Mouse (Mus musculus): Measurements from ENCODE around the gene Adarb1. TPM values are rescaled to one million over a fixed set of nuclear protein-coding genes. Genes with fewer than 3 reads are reported as not detected.

Adarb1 gene
- polyA plus RNA-seq, 1 experiment = 11.5 TPM

- Histone ChIP-seq H3K4me3 (ENCODE audit: insufficient read depth, low read length) (no peak overlapping the region), H3K27ac (ENCODE audit: insufficient read depth, low read length) (no peak overlapping the region), H3K4me1 (ENCODE audit: control insufficient read depth, insufficient read depth, low read length) (0 out of 2 replicates have a peak, but pooled peaks cover under 1% of the 10 kb centered on the region)
- no peak for TF ChIP-seq CTCF (IDR thresholded peaks at IDR 0.05; ENCODE audit: borderline replicate concordance, insufficient read depth, low read length)
- TF ChIP-seq POLR2A (IDR thresholded peaks at IDR 0.05; ENCODE audit: low read depth, low read length) = no peak
Observed at GRCm38 (mm10) chr10:77439026-77439425, 21.0 kb upstream of the Adarb1 start.

DNA sequence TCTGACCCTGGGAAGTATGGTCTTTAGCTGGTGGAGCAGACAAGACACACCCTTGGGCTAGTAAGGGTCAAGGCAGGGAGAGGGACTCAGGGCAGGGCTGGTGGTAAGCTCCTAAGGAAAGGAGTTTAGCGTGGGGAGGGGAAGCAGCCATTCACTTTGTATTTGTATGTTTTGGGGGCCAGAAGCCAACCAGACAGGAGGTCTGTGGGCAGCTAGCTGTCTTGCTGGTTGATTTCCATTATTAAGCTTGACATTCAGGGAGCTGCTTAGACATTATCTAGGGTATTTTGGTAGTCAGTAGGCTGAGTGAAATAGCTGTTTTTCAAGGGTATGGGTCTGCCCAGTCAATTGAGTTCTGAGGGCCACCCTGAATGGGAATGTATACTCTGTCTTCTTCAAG, 20.0 kb upstream of the Adarb1 start:
- Histone ChIP-seq H3K4me3 (ENCODE audit: insufficient read depth, low read length) (no peak overlapping the region), H3K4me1 (ENCODE audit: control insufficient read depth, insufficient read depth, low read length) (0 out of 2 replicates have a peak, but pooled peaks cover 3% of the 10 kb centered on the region), H3K27ac (ENCODE audit: insufficient read depth, low read length) (no peak overlapping the region)
- TF ChIP-seq CTCF (IDR thresholded peaks at IDR 0.05; ENCODE audit: borderline replicate concordance, insufficient read depth, low read length) = no peak
- TF ChIP-seq POLR2A (IDR thresholded peaks at IDR 0.05; ENCODE audit: low read depth, low read length) = no peak

DNA sequence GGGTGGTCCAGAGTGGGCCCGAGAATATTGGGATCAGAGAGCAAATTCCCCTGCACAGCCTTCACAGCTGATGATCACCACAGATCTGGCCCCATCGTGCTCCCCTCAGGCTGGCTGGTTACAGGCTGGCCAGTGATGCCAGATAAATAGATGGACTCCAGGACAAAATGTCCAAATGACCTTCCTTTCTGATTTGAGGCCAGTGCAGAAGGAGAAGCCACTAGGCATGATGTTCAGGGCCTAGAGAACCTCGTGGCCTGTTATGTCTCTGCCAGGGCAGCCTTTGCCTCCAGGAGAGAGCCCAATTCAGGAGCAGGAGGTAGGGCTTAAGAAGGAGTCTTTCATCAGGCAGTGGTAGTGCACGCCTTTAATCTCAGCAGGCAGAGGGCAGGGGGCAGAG, 17.3 kb upstream of the Adarb1 start:
- Histone ChIP-seq H3K27ac (ENCODE audit: insufficient read depth, low read length) (no peak overlapping the region), H3K4me1 (ENCODE audit: control insufficient read depth, insufficient read depth, low read length) (0 out of 2 replicates have a peak, but pooled peaks cover 3% of the 10 kb centered on the region), H3K4me3 (ENCODE audit: insufficient read depth, low read length) (no peak overlapping the region)
- no peak for TF ChIP-seq POLR2A (IDR thresholded peaks at IDR 0.05; ENCODE audit: low read depth, low read length)
- no peak for TF ChIP-seq CTCF (IDR thresholded peaks at IDR 0.05; ENCODE audit: borderline replicate concordance, insufficient read depth, low read length)

- H3K4me1 ChIP-seq (ENCODE audit: control insufficient read depth, insufficient read depth, low read length) = 0 out of 2 replicates have a peak, but pooled peaks cover 3% of the 10 kb centered on the region
- peak overlapping the region; percentile 59 for H3K27ac ChIP-seq (ENCODE audit: insufficient read depth, low read length)
- no peak overlapping the region for H3K4me3 ChIP-seq (ENCODE audit: insufficient read depth, low read length)
- TF ChIP-seq POLR2A (IDR thresholded peaks at IDR 0.05; ENCODE audit: low read depth, low read length) (no peak), CTCF (IDR thresholded peaks at IDR 0.05; ENCODE audit: borderline replicate concordance, insufficient read depth, low read length) (no peak)
Observed at GRCm38 (mm10) chr10:77434457-77435151, 16.5 kb upstream of the Adarb1 start.

- Histone ChIP-seq H3K4me3 (ENCODE audit: insufficient read depth, low read length) (no peak overlapping the region), H3K4me1 (ENCODE audit: control insufficient read depth, insufficient read depth, low read length) (0 out of 2 replicates have a peak, but pooled peaks cover 3% of the 10 kb centered on the region), H3K27ac (ENCODE audit: insufficient read depth, low read length) (peak overlapping the region; percentile 59)
- TF ChIP-seq POLR2A (IDR thresholded peaks at IDR 0.05; ENCODE audit: low read depth, low read length) = no peak
Observed at GRCm38 (mm10) chr10:77434076-77434456, 16.0 kb upstream of the Adarb1 start.

GRCm38 (mm10) chr10:77430771-77431170, 12.7 kb upstream of the Adarb1 start:
- no peak overlapping the region for H3K4me3 ChIP-seq (ENCODE audit: insufficient read depth, low read length)
- TF ChIP-seq POLR2A (IDR thresholded peaks at IDR 0.05; ENCODE audit: low read depth, low read length) (no peak), CTCF (IDR thresholded peaks at IDR 0.05; ENCODE audit: borderline replicate concordance, insufficient read depth, low read length) (no peak)
- H3K27ac ChIP-seq (ENCODE audit: insufficient read depth, low read length) = peak overlapping the region; percentile 27; the same call in 1 of the 2 replicates
- peaks cover 8% of the 10 kb centered on the region for H3K4me1 ChIP-seq (ENCODE audit: control insufficient read depth, insufficient read depth, low read length)

- Histone ChIP-seq H3K4me1 (ENCODE audit: control insufficient read depth, insufficient read depth, low read length) (peaks cover 8% of the 10 kb centered on the region), H3K27ac (ENCODE audit: insufficient read depth, low read length) (no peak overlapping the region), H3K4me3 (ENCODE audit: insufficient read depth, low read length) (no peak overlapping the region)
- TF ChIP-seq POLR2A (IDR thresholded peaks at IDR 0.05; ENCODE audit: low read depth, low read length) (no peak), CTCF (IDR thresholded peaks at IDR 0.05; ENCODE audit: borderline replicate concordance, insufficient read depth, low read length) (no peak)
Observed at GRCm38 (mm10) chr10:77429921-77430320, 11.9 kb upstream of the Adarb1 start.

DNA sequence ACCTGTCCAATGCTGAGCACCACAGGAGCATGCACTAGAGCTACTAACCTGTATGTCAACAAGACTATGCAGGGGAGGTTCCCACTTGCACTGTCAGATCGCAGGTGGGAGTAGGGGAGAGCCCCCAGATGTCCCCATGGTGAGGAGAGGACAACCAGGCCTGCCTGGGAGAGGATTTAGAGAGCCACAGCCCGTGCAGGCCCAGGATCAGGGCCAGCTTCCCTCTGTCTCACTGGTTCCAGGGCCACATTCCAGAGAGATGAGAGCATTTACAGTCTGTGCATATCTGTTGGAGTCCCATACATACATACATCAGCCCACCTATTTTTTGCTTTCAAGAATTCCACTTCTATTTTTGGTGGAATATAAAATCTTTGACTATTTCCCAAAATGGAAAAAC, 9.5 kb upstream of the Adarb1 start:
- Histone ChIP-seq H3K27ac (ENCODE audit: insufficient read depth, low read length) (peak overlapping the region; percentile 85; the same call in 1 of the 2 replicates), H3K4me1 (ENCODE audit: control insufficient read depth, insufficient read depth, low read length) (peaks cover 5% of the 10 kb centered on the region), H3K4me3 (ENCODE audit: insufficient read depth, low read length) (no peak overlapping the region)
- TF ChIP-seq CTCF (IDR thresholded peaks at IDR 0.05; ENCODE audit: borderline replicate concordance, insufficient read depth, low read length) = no peak
- no peak for TF ChIP-seq POLR2A (IDR thresholded peaks at IDR 0.05; ENCODE audit: low read depth, low read length)

- no peak overlapping the region for H3K4me3 ChIP-seq (ENCODE audit: insufficient read depth, low read length)
- TF ChIP-seq POLR2A (IDR thresholded peaks at IDR 0.05; ENCODE audit: low read depth, low read length) (no peak), CTCF (IDR thresholded peaks at IDR 0.05; ENCODE audit: borderline replicate concordance, insufficient read depth, low read length) (no peak)
- peaks cover 5% of the 10 kb centered on the region; the same call in 1 of the 2 replicates for H3K4me1 ChIP-seq (ENCODE audit: control insufficient read depth, insufficient read depth, low read length)
- H3K27ac ChIP-seq (ENCODE audit: insufficient read depth, low read length) = no peak overlapping the region
Observed at GRCm38 (mm10) chr10:77420190-77420589, 2.1 kb upstream of the Adarb1 start.

GRCm38 (mm10) chr10:77417240-77418102, 599 bp downstream of the Adarb1 start:
- Histone ChIP-seq H3K4me3 (ENCODE audit: insufficient read depth, low read length) (peak overlapping the region; percentile 54), H3K4me1 (ENCODE audit: control insufficient read depth, insufficient read depth, low read length) (peaks cover 5% of the 10 kb centered on the region; the same call in 1 of the 2 replicates), H3K27ac (ENCODE audit: insufficient read depth, low read length) (no peak overlapping the region)
- no peak for TF ChIP-seq POLR2A (IDR thresholded peaks at IDR 0.05; ENCODE audit: low read depth, low read length)
- TF ChIP-seq CTCF (IDR thresholded peaks at IDR 0.05; ENCODE audit: borderline replicate concordance, insufficient read depth, low read length) = no peak
